Mouse (Mus musculus) megakaryocyte, embryonic 14.5 days (primary cell): ENCODE measurements around the gene Kcnj6.

Experiments used
- FLI1 ChIP-seq: IDR thresholded peaks from 2 replicates; pipeline ENCODE4 v1.6.1; 2012; ENCODE audit warnings: low read length, inconsistent platforms, mixed read lengths
- GATA1 ChIP-seq: IDR thresholded peaks from 3 replicates; pipeline ENCODE4 v1.6.1; 2012; ENCODE audit warnings: mixed read lengths, low read length, inconsistent platforms, borderline replicate concordance

DNA sequence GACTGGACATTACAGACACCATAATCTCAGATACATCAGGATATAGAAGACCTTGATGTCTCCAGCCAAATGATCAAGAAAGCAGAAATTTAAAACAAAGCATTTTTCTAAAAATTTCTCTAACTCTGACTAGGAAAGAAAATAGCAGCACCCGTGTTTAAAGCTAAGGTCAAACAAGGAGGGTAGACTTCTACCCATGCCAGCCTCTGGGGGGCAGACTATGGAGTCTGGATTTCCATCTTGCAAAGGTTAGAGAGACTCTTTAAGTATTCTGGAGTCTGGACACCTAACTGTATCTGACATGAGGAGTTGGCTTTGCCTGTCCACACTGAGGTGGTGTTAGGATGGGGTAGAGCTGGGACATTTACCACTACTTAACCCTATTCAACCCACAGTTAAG is 44.2 kb downstream of the Kcnj6 start:
- TF ChIP-seq GATA1 (no peak), FLI1 (no peak)
